Mouse (Mus musculus) stomach, postnatal 0 days (tissue): ENCODE results near the gene Enthd1.

Experiments
- CTCF ChIP-seq: IDR thresholded peaks from 2 replicates; pipeline ENCODE4 v1.5.1; 2016; ENCODE audit warnings: antibody characterized with exemption, low read depth, mild to moderate bottlenecking, moderate library complexity
- EP300 ChIP-seq: optimal IDR thresholded peaks from 2 replicates; pipeline ENCODE3; 2016; ENCODE audit warnings: antibody characterized with exemption

- TF ChIP-seq CTCF (no peak), EP300 (no peak)
Observed at GRCm38 (mm10) chr15:80545430-80545829, 19.5 kb downstream of the Enthd1 start.
